Mouse (Mus musculus) frontal cortex, postnatal 14 days (tissue): ENCODE data around the gene Ghsr.

Experiments
- DNase-seq, 2 experiments: peaks; one replicate each; pipeline ENCODE4 v3.0.0; 2022; ENCODE audit warnings: low spot score in 2 of 2

The Ghsr gene

GRCm38 (mm10) chr3:27411286-27411685, 40.1 kb downstream of the Ghsr start:
- no peak for DNase-seq

- no peak for DNase-seq
Measured at GRCm38 (mm10) chr3:27413566-27413965, 42.4 kb downstream of the Ghsr start.

DNA sequence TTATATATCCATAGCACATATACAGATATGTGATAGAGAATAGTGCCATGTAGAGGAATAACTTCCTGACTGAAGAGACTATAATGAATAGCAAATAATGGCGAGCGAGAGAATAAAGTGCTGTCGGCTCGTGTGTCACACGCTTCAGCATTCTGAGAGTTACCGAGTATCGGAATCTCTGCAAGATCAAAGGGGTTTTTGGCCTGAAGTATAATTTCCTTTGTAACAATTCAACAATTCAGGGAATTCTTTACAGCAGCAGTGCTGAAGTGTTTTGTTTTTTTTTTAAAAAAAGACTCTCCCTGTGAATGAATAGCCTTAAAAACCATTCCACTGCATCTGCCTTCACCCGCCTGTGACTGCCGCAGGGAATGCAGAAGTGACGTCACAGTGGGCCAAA, 45.6 kb downstream of the Ghsr start:
- no peak for DNase-seq

DNA sequence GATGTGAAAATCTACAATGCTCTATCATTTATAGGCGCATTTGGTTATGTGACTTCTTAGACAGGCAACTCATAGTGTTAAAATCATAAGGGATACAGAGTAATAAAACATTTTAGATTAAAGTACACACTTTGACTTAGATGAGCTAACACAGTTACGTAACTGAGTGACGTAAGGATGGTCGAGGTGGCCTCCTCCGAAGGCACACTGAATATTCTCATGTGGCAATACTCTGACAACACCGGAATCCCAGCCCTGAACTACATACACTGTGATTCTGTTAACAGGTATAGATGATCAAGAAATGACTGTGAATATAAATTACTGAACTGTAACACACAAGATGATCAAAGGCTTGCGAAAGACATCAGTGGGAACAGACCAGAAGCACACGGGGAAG, 47.5 kb downstream of the Ghsr start:
- no peak for DNase-seq

GRCm38 (mm10) chr3:27421980-27422379, 50.8 kb downstream of the Ghsr start:
- DNase-seq, result no peak

DNA sequence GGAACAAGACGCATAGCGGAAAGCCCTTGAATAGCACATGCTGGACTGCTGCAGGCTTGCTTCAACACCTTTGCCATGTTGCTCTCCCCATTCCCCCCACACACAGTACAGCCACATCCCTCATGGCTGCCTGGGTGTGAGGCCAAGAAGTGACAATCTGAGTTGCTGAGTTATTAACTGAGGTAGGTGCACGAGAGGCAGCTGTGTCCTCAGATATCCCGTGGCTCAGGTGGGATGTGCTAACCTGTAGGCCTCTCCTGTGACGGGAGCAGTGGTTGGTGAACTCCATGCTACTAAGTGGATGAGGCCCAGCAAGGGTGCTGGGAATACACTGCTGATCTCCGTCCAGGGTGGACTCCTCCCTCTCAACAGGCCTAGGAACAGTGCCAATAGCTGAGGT, 51.4 kb downstream of the Ghsr start:
- DNase-seq, result no peak

DNA sequence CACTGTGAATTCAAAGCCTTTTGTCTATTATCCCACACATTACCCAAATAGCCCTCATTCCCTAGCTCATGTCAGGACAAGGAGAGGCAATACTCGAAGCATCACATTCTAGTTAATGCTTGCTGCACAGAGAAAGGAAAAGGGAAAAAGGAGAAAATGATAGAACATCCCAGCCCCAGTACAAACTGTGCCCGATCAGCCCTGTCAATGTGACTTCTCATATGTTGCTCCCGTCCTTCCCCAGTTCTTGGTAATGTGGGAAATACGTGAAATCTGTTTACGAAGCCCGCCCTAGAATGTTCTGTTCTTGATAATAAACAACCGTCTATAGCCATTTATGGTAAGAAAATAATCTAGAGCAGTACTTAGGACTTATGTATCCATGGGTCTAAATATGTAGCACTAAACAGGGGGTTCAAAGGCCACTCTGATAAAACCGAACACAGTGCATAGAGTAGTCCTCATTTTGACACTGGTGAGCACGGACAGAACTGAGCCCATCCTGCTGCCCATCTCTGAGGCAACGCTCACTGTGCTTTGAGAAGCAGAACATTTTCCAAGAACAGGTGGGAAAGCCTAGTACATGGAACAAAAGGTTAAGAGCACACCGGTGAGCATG, 53.0 kb downstream of the Ghsr start:
- DNase-seq, result no peak

DNA sequence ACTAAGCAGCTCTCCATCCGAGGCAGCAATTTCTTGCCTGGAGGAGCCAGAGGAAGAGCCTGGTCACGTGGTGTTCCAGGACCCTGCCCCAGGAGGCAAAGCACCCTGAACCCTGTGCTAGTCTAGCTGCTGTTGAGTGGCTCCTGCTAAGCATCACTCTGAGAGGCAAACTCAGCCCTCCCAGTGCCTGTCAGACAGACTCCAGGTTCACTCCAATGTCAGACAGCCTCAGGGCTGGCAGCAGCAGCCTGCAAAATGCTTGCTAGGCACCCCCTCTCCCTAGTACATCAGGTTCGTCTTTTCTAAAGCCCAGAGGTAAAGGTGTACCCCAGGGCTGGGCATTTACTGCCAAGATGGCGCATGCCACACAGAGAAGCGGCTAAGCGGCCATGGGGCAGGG, 56.3 kb downstream of the Ghsr start:
- DNase-seq, result no peak
